Mouse (Mus musculus) spleen, postnatal 14 days (tissue): Measurements from ENCODE around the gene Zmynd11.
A peak's percentile ranks its signal among the peaks of the same experiment; 100 is the strongest.

Source experiments
- DNase-seq, 2 experiments: peaks; one replicate each; pipeline ENCODE4 v3.0.0; 2021 to 2022; ENCODE audit warnings: low spot score in 2 of 2

The Zmynd11 gene

GRCm38 (mm10) chr13:9656613-9657012, 108.5 kb downstream of the Zmynd11 start:
- DNase-seq, result no peak

GRCm38 (mm10) chr13:9653018-9653417, 112.1 kb downstream of the Zmynd11 start:
- no peak for DNase-seq

- no peak for DNase-seq
Observed at GRCm38 (mm10) chr13:9650580-9650979, 114.5 kb downstream of the Zmynd11 start.

- DNase-seq, result no peak
Observed at GRCm38 (mm10) chr13:9649894-9650293, 115.2 kb downstream of the Zmynd11 start.

GRCm38 (mm10) chr13:9648716-9649115, 116.4 kb downstream of the Zmynd11 start:
- no peak for DNase-seq

GRCm38 (mm10) chr13:9637949-9638348, 127.2 kb downstream of the Zmynd11 start:
- no peak for DNase-seq

GRCm38 (mm10) chr13:9636505-9636904, 128.6 kb downstream of the Zmynd11 start:
- DNase-seq, result peak in 1 of 2 experiments; percentile 3

GRCm38 (mm10) chr13:9635951-9636350, 129.2 kb downstream of the Zmynd11 start:
- DNase-seq, result no peak
